Mouse (Mus musculus) neural tube, embryonic 15.5 days (tissue): Measurements from ENCODE around the gene Ptbp2. TPM values are rescaled to one million over a fixed set of nuclear protein-coding genes. Genes with fewer than 3 reads are reported as not detected.

ENCODE experiments used
- microRNA-seq: library from miRNA; unstranded; fragments of <30 nt; microRNA quantifications from one replicate; pipeline ENCODE4, GENCODE M21; 2017
- polyA plus RNA-seq: library from polyadenylated mRNA; unstranded; fragments of >200 nt; fragmentation: Nextera tagmentation; extraction: Ambion mirVana; gene quantifications from 2 replicates; pipeline ENCODE4 v1.2.1, GENCODE M21; 2015

Gene Ptbp2
- polyA plus RNA-seq, 1 experiment from 2014 or later, result 218 TPM

Small RNAs within 50 kb of the gene (microRNA-seq; reads per million reads assigned to microRNA genes)
- gene Gm24744, result not detected
